Mouse (Mus musculus): ENCODE results near the gene Gpr137. TPM values are rescaled to one million over a fixed set of nuclear protein-coding genes. Genes with fewer than 3 reads are reported as not detected.

Gene Gpr137
- polyA plus RNA-seq, 1 experiment from 2014 or later: 26.9 TPM

Small RNAs within 50 kb of the gene (microRNA-seq; reads per million reads assigned to microRNA genes)
- gene Mir6990: 0.55 reads per million

Other genes starting within 250 kb of the Gpr137 start
- gene Rps6ka4, start 101.8 kb downstream of the Gpr137 start, polyA plus RNA-seq (2015; fragmentation: Nextera tagmentation; extraction: Ambion mirVana): 20.9 and 24.3 TPM in 2 replicates
- gene Ccdc88b, start 84.3 kb downstream of the Gpr137 start, polyA plus RNA-seq (2015; fragmentation: Nextera tagmentation; extraction: Ambion mirVana): 0.25 and 0.88 TPM in 2 replicates
- gene Trmt112, start 32.8 kb downstream of the Gpr137 start, polyA plus RNA-seq (2015; fragmentation: Nextera tagmentation; extraction: Ambion mirVana): 176 and 194 TPM in 2 replicates
- 239 and 251 TPM in 2 replicates for gene Prdx5, start 32.4 kb downstream of the Gpr137 start, polyA plus RNA-seq (2015; fragmentation: Nextera tagmentation; extraction: Ambion mirVana)
- 9.5 and 10.9 TPM in 2 replicates for gene Esrra, start 20.7 kb downstream of the Gpr137 start, polyA plus RNA-seq (2015; fragmentation: Nextera tagmentation; extraction: Ambion mirVana)
- 2.3 and 3.4 TPM in 2 replicates for gene Catsperz, start 17.1 kb downstream of the Gpr137 start, polyA plus RNA-seq (2015; fragmentation: Nextera tagmentation; extraction: Ambion mirVana)
- 1.2 and 1.3 TPM in 2 replicates for gene Kcnk4, start 8.0 kb downstream of the Gpr137 start, polyA plus RNA-seq (2015; fragmentation: Nextera tagmentation; extraction: Ambion mirVana)
- gene Bad, start 619 bp downstream of the Gpr137 start, polyA plus RNA-seq (2015; fragmentation: Nextera tagmentation; extraction: Ambion mirVana): 80.0 and 83.6 TPM in 2 replicates
- 84.9 and 120 TPM in 2 replicates for gene Ppp1r14b, start 32.5 kb upstream of the Gpr137 start, polyA plus RNA-seq (2015; fragmentation: Nextera tagmentation; extraction: Ambion mirVana)
- 41.5 and 42.4 TPM in 2 replicates for gene Plcb3, start 34.0 kb upstream of the Gpr137 start, polyA plus RNA-seq (2015; fragmentation: Nextera tagmentation; extraction: Ambion mirVana)
- 84.4 and 95.1 TPM in 2 replicates for gene Fkbp2, start 38.0 kb upstream of the Gpr137 start, polyA plus RNA-seq (2015; fragmentation: Nextera tagmentation; extraction: Ambion mirVana)
- gene Vegfb, start 45.2 kb upstream of the Gpr137 start, polyA plus RNA-seq (2015; fragmentation: Nextera tagmentation; extraction: Ambion mirVana): 53.4 and 58.6 TPM in 2 replicates
- gene Dnajc4, start 50.1 kb upstream of the Gpr137 start, polyA plus RNA-seq (2015; fragmentation: Nextera tagmentation; extraction: Ambion mirVana): 23.0 and 23.8 TPM in 2 replicates
- 19.7 and 22.4 TPM in 2 replicates for gene Nudt22, start 53.6 kb upstream of the Gpr137 start, polyA plus RNA-seq (2015; fragmentation: Nextera tagmentation; extraction: Ambion mirVana)
- gene Trpt1, start 53.7 kb upstream of the Gpr137 start, polyA plus RNA-seq (2015; fragmentation: Nextera tagmentation; extraction: Ambion mirVana): 11.9 and 12.4 TPM in 2 replicates
- gene Fermt3, start 77.0 kb upstream of the Gpr137 start, polyA plus RNA-seq (2015; fragmentation: Nextera tagmentation; extraction: Ambion mirVana): 6.9 and 7.9 TPM in 2 replicates
- 211 and 240 TPM in 2 replicates for gene Stip1, start 97.5 kb upstream of the Gpr137 start, polyA plus RNA-seq (2015; fragmentation: Nextera tagmentation; extraction: Ambion mirVana)
- gene Macrod1, start 114.3 kb upstream of the Gpr137 start, polyA plus RNA-seq (2015; fragmentation: Nextera tagmentation; extraction: Ambion mirVana): 7.1 and 9.0 TPM in 2 replicates
- 13.0 and 13.6 TPM in 2 replicates for gene Flrt1, start 163.2 kb upstream of the Gpr137 start, polyA plus RNA-seq (2015; fragmentation: Nextera tagmentation; extraction: Ambion mirVana)

Data from embryonic facial prominence, embryonic 13.5 days (tissue).